Mouse (Mus musculus) liver, adult 2 months (tissue): ENCODE results near the gene Marc2. TPM values are rescaled to one million over a fixed set of nuclear protein-coding genes. Genes with fewer than 3 reads are reported as not detected.

Experiments used
- DNase-seq: peaks from one replicate; pipeline ENCODE4 v3.0.0-alpha.2; 2011; ENCODE audit warnings: low read depth, low spot score; ENCODE audit errors: extremely low read depth
- H3K27ac ChIP-seq: fragments of 200-500 bp; replicated peaks from 2 replicates; pipeline ENCODE4 v1.5.1; 2012; ENCODE audit warnings: low read depth, mild to moderate bottlenecking, control low read depth, inconsistent platforms, low read length; ENCODE audit not compliant: insufficient read depth
- H3K27me3 ChIP-seq: fragments of 200-500 bp; 2 replicates; pipeline ENCODE4 v1.6.1; 2012; ENCODE audit warnings: mild to moderate bottlenecking, moderate library complexity, low read length, inconsistent platforms; ENCODE audit not compliant: control insufficient read depth, insufficient read depth
- H3K36me3 ChIP-seq: fragments of 200-500 bp; 2 replicates; pipeline ENCODE4 v1.6.1; 2012; ENCODE audit warnings: low read length, inconsistent platforms; ENCODE audit not compliant: control insufficient read depth, insufficient read depth
- H3K4me1 ChIP-seq: fragments of 200-500 bp; 2 replicates; pipeline ENCODE4 v1.6.1; 2011; ENCODE audit warnings: low read length; ENCODE audit not compliant: control insufficient read depth, insufficient read depth
- H3K4me3 ChIP-seq: fragments of 200-500 bp; 2 replicates; pipeline ENCODE4 v1.5.1; 2011; ENCODE audit warnings: low read depth, mild to moderate bottlenecking, control low read depth, low read length, moderate library complexity; ENCODE audit not compliant: insufficient read depth
- H3K79me2 ChIP-seq: fragments of 200-500 bp; 2 replicates; pipeline ENCODE4 v1.6.1; 2012; ENCODE audit warnings: inconsistent platforms, mild to moderate bottlenecking, low read length, moderate library complexity; ENCODE audit not compliant: control insufficient read depth, insufficient read depth
- H3K9ac ChIP-seq: fragments of 200-500 bp; 2 replicates; pipeline ENCODE4 v1.6.1; 2012; ENCODE audit warnings: low read depth, mild to moderate bottlenecking, control low read depth, inconsistent platforms, low read length
- CTCF ChIP-seq: fragments of 200-500 bp; IDR thresholded peaks from 2 replicates; pipeline ENCODE4 v1.5.1; 2011; ENCODE audit warnings: low read depth, low read length, control low read depth
- POLR2A ChIP-seq: fragments of 200-500 bp; IDR thresholded peaks from 2 replicates; pipeline ENCODE4 v1.6.1; 2011; ENCODE audit warnings: low read length, control low read depth; ENCODE audit not compliant: insufficient read depth; ENCODE audit errors: extremely low read depth
- WGBS: fragments of 180-500 bp; shearing (Covaris S2); methylation state at CpG from one replicate; pipeline ENCODE4 v1.1.7; 2018; 5-methylcytosine and 5-hydroxymethylcytosine counted together
- polyA plus RNA-seq: library from polyadenylated mRNA; depleted of rRNA; stranded (reverse); fragments of >200 nt; gene quantifications from 2 replicates; pipeline ENCODE4 v1.2.3, GENCODE M21; 2012
- total RNA-seq: library from RNA; depleted of rRNA; stranded (reverse); fragments of >200 nt; gene quantifications from 2 replicates; pipeline ENCODE4 v1.2.3, GENCODE M21; 2014

The Marc2 gene
- total and polyA plus RNA-seq, 2 experiments = 365 to 653 TPM

GRCm38 (mm10) chr1:184845111-184846071 lies 860 bp downstream of the Marc2 start:
- Histone ChIP-seq H3K79me2 (peaks cover 39% of the 10 kb centered on the region), H3K27ac (peak overlapping the region; percentile 89), H3K36me3 (peaks cover 6% of the 10 kb centered on the region), H3K9ac (peak overlapping the region; percentile 95), H3K4me3 (peak overlapping the region; percentile 88), H3K4me1 (peaks cover 23% of the 10 kb centered on the region), H3K27me3 (no peaks in the 10 kb centered on the region)
- DNase-seq = peak; percentile 93
- WGBS = under 1% methylated on average over 67 of the region's 67 CpGs
- peak; percentile 99 for TF ChIP-seq POLR2A
- TF ChIP-seq CTCF = no peak

GRCm38 (mm10) chr1:184844326-184845066 lies 1.8 kb downstream of the Marc2 start:
- H3K4me1 ChIP-seq = peaks cover 32% of the 10 kb centered on the region
- H3K9ac ChIP-seq = peak overlapping the region; percentile 95
- no peaks in the 10 kb centered on the region for H3K27me3 ChIP-seq
- peak overlapping the region; percentile 88 for H3K4me3 ChIP-seq
- WGBS = 6% methylated on average over 15 of the region's 15 CpGs
- TF ChIP-seq POLR2A (no peak), CTCF (peak; percentile 27)
- peak; percentile 70 for DNase-seq
- peak overlapping the region; percentile 89 for H3K27ac ChIP-seq
- H3K36me3 ChIP-seq = peaks cover 11% of the 10 kb centered on the region
- H3K79me2 ChIP-seq = peaks cover 44% of the 10 kb centered on the region

GRCm38 (mm10) chr1:184837649-184838048 lies 8.6 kb downstream of the Marc2 start:
- no peak for TF ChIP-seq CTCF
- TF ChIP-seq POLR2A = no peak
- DNase-seq = peak; percentile 88
- peak overlapping the region; percentile 41 for H3K9ac ChIP-seq
- H3K27ac ChIP-seq = peak overlapping the region; percentile 90
- H3K79me2 ChIP-seq = peaks cover 30% of the 10 kb centered on the region
- 20% methylated on average over 4 of the region's 4 CpGs for whole genome bisulfite sequencing
- no peak overlapping the region for H3K4me3 ChIP-seq
- H3K36me3 ChIP-seq = peaks cover 46% of the 10 kb centered on the region
- no peaks in the 10 kb centered on the region for H3K27me3 ChIP-seq
- H3K4me1 ChIP-seq = peaks cover 35% of the 10 kb centered on the region

GRCm38 (mm10) chr1:184836350-184836749 lies 9.9 kb downstream of the Marc2 start:
- peaks cover 59% of the 10 kb centered on the region for H3K36me3 ChIP-seq
- H3K4me3 ChIP-seq = no peak overlapping the region
- no peak overlapping the region for H3K9ac ChIP-seq
- peaks cover 29% of the 10 kb centered on the region for H3K4me1 ChIP-seq
- TF ChIP-seq CTCF (no peak), POLR2A (no peak)
- H3K27ac ChIP-seq = 0 out of 2 replicates have a peak overlapping the region, but pooled peaks have one; percentile 28
- WGBS = 79% methylated on average over 5 of the region's 5 CpGs
- no peak for DNase-seq
- peaks cover 20% of the 10 kb centered on the region; the same call in 1 of the 2 replicates for H3K79me2 ChIP-seq
- no peaks in the 10 kb centered on the region for H3K27me3 ChIP-seq

- whole genome bisulfite sequencing = 91% methylated on average over 7 of the region's 7 CpGs
- Histone ChIP-seq H3K4me1 (peaks cover 23% of the 10 kb centered on the region), H3K79me2 (peaks cover 17% of the 10 kb centered on the region; the same call in 1 of the 2 replicates), H3K9ac (no peak overlapping the region), H3K36me3 (peaks cover 58% of the 10 kb centered on the region), H3K4me3 (no peak overlapping the region), H3K27ac (no peak overlapping the region), H3K27me3 (no peaks in the 10 kb centered on the region)
- DNase-seq = no peak
- no peak for TF ChIP-seq POLR2A
- TF ChIP-seq CTCF = no peak
These were observed 12.8 kb downstream of the Marc2 start for GRCm38 (mm10) chr1:184833499-184833898.
